Mouse (Mus musculus) retina, embryonic 14.5 days (tissue): ENCODE measurements around the gene Tor4a.
A peak's percentile ranks its signal among the peaks of the same experiment; 100 is the strongest.

Experiments
- DNase-seq: peaks from one replicate; pipeline ENCODE4 v3.0.0-alpha.2; 2015; ENCODE audit warnings: low spot score

Gene Tor4a

GRCm38 (mm10) chr2:25224766-25225752, 28.4 kb upstream of the Tor4a start:
- peak; percentile 99 for DNase-seq

- DNase-seq = no peak
These were observed 27.7 kb upstream of the Tor4a start, which contains the start of gene Tubb4b for GRCm38 (mm10) chr2:25224492-25224765. Tubb4b (minus strand) TSS chr2:25224702.

- no peak for DNase-seq
These were observed 27.2 kb upstream of the Tor4a start for GRCm38 (mm10) chr2:25223681-25224491.

GRCm38 (mm10) chr2:25221331-25221772, 24.7 kb upstream of the Tor4a start:
- no peak for DNase-seq

GRCm38 (mm10) chr2:25218445-25218844, 21.8 kb upstream of the Tor4a start, which contains the start of gene Fam166a:
Fam166a (plus strand) TSS chr2:25218745.
- no peak for DNase-seq

- DNase-seq = no peak
These were observed 21.0 kb upstream of the Tor4a start for GRCm38 (mm10) chr2:25217666-25218065.

- DNase-seq = no peak
These were observed 17.8 kb upstream of the Tor4a start, which contains the start of gene Stpg3 for GRCm38 (mm10) chr2:25214444-25214843. Stpg3 (minus strand) TSS chr2:25214637.

- DNase-seq = no peak
These were observed 16.7 kb upstream of the Tor4a start for GRCm38 (mm10) chr2:25213266-25213865.

GRCm38 (mm10) chr2:25211121-25211670, 14.5 kb upstream of the Tor4a start, which contains the start of gene Nelfb:
Nelfb (minus strand) TSS chr2:25211489.
- DNase-seq = peak; percentile 92

GRCm38 (mm10) chr2:25210686-25211085, 14.0 kb upstream of the Tor4a start:
- DNase-seq = peak; percentile 13

GRCm38 (mm10) chr2:25207593-25207992, 10.9 kb upstream of the Tor4a start:
- DNase-seq = no peak

GRCm38 (mm10) chr2:25203631-25204214, 7.0 kb upstream of the Tor4a start:
- peak; percentile 31 for DNase-seq

GRCm38 (mm10) chr2:25200631-25201030, 3.9 kb upstream of the Tor4a start:
- no peak for DNase-seq

GRCm38 (mm10) chr2:25197946-25198345, 1.3 kb upstream of the Tor4a start:
- no peak for DNase-seq

GRCm38 (mm10) chr2:25197191-25197590, 505 bp upstream of the Tor4a start:
- no peak for DNase-seq

- no peak for DNase-seq
These were observed 1.2 kb downstream of the Tor4a start for GRCm38 (mm10) chr2:25195211-25196156.

- DNase-seq = no peak
These were observed 2.1 kb downstream of the Tor4a start for GRCm38 (mm10) chr2:25194486-25195171.

- no peak for DNase-seq
These were observed 2.7 kb downstream of the Tor4a start for GRCm38 (mm10) chr2:25194006-25194405.

- DNase-seq = peak; percentile 96
These were observed 3.3 kb downstream of the Tor4a start for GRCm38 (mm10) chr2:25193330-25193770.

GRCm38 (mm10) chr2:25187841-25188240, 8.8 kb downstream of the Tor4a start:
- DNase-seq = no peak
